Mouse (Mus musculus) regulatory T cell (primary cell): ENCODE data around the gene Nxf1.
"Not testable (repeated sequence)": the region's sequence is repeated elsewhere in the genome, so short reads cannot be mapped to it uniquely, and the experiment has no call there.

ENCODE experiments used
- in situ Hi-C: fragments of 300-600 bp; cut with MboI, MseI; formaldehyde crosslinking; loops from one replicate; pipeline ENCODE4 v1.15.1; 2025; ENCODE audit warnings: high pct_unique_total_duplicates

The Nxf1 gene

DNA sequence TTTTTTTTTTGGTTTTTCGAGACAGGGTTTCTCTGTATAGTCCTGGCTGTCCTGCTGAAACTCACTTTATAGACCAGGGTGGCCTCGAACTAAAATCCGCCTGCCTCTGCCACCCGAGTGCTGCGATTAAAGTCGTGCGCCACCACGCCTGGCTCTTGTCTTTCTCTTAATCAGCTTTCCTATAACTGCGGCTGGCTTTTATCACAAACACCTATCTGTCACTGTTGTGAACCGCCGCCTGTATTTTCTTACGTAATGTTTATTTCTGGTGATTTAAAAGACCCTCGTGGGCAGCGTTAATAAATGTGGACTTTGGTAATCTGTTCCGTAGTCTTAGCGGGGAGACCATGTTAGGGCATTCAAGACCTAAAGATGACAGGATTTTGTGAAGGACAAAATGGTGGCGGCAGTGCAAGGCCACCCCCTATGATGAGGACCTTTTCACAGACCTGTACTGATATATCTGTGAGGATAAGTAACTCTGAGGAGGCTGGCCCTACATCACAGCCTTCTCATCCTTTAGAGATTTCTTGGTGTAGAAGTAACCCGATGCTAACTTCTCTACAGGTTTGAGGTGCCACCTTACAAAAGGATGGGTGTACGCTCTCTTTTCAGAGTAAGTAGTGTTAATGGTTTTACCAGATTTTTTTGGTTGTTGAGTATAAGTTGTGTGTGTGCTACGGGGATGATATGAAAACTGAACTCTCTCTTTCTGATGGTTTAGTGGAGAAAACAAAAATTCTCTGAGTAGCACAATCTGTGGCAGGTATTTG, 33.1 kb upstream of the Nxf1 start:
- in situ Hi-C loops: no loop called here

DNA sequence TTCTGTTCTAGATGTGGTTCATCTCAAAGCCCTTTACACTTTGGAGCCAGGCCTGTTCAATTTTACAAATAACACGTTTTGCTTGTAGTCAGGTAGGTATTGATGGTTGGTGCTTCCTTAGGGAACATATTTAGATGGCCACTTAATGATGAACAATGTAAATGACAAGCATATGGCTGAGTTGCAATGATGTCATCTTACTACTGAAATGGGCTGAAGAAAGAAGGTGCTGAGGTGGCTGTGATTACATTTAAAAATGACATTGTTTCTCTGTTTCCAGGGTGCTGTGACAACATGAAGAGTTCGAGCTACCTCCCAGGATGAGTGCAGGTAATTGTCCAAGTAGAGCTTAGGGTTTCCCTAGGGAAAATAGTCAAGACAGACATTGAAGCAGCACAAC, 32.5 kb upstream of the Nxf1 start:
- in situ Hi-C loops: no loop called here

DNA sequence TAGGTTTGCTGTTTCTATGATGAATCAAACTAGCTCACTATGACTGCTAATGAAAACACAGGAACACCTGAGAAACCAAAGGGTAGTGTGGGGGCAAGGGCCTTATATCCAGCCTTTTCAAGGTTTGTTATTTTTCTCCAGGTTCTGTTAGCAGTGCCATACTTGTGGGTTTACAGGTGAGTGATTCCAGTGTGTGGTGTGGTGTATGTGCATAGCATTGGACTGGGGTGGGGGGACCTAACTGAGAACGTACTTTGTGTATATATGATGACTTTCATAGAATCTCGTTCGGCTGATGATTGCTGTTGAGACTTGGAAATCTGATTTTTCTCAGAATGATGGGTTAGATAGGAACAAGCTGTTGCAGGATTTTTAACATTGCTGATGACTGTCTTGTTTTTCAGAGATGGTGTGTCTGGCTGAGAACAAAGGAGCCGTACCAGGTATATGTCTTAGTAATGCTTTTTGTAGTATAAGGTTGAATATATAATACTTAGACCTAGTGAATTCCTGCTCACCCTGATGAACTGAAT, 31.7 kb upstream of the Nxf1 start:
- in situ Hi-C loops: no loop called here

DNA sequence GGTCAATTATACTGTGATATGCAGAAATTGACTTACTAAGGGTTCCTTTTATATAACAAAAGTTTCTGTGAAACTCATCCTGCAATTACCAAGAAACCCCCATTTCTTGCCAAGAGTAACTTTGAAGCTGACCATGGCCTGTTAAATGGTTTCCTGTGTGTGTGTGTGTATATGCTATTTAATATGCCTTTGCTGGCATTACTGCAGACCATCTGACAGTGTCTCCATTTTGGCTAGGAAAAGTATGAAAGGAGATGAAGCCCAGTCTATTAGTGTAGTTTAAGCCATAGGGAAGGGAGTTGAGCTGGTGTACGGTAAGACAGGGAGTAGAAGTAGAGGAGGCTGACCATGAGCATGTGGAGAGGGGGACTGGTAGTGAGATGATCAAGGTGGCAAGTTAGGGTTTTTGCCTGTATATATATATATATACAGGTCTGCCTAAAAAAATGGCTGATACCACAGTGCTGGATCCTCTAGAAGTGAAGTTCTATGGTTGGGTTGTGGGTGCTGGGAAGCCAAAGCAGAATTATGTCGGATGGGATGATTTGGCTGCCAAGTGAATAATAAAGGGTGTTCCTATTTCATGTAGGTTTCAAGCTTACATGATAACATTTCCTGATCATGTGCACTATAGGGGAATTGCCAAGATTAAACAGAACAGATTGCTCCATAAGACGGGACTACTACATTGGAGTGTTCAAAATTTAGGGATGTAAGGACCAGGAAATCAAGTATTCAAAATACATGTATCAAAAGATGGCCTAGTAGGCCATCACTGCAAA, 30.1 kb upstream of the Nxf1 start:
- in situ Hi-C loops: no loop called here

DNA sequence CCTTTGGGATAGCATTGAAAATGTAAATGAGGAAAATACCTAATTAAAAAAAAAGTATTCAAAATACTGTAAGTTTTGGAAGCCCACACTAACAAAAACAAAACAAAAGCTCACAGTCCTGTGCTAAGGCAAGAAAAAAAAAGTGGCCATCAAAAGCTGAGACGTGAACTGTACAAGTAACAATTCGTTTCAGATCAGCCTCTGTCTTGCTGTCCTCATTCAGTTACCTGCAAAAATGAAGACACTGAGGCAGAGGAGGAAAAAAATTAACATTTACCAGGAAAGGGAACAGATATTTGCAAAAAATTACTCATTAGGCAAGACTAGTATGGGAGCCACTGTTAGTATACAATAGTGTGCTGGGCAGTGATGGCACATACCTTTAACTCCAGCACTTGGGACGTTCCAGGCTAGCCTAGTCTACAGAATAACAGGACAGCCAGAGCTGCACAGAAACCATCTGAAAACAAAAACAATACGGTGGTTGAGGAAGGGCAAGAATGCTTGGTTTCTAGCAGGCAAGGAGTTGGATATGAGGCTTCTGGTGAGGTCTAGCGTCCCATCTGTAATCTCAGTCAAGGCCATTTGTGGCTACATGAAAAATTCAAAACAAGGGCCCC, 29.3 kb upstream of the Nxf1 start:
- in situ Hi-C loops: no loop called here

DNA sequence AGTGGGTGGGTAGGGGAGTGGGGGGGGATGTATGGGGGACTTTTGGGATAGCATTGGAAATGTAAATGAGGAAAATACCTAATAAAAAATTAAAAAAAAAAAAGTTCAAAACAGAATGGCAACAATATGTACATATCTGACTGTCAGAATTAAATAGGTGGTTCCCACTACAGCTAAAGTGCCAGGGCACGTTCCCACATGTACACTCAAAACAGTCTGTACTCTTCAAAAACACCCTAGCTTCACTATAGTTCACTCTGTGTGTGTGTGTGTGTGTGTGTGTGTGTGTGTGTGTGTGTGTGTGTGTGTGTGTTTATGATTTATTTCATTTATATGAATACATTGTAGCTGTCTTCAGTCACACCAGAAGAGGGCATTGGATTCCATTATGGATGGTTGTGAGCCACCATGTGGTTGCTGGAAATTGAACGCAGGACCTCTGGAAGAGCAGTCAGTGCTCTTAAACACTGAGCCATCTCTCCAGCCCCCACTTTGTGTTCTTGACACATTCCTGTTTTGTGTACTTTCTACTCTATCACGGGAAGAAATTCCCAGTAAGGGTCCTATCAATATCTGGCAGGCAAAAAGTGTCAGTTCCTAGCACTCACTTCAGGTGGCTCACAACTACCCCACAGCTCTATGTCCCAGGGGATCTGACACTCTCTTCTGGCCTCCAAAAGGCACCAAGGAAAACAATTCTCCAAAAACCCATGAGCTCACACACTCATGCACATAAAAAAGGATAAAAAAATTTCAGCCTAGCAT, 28.4 kb upstream of the Nxf1 start:
- in situ Hi-C loops: not testable (repeated sequence)

DNA sequence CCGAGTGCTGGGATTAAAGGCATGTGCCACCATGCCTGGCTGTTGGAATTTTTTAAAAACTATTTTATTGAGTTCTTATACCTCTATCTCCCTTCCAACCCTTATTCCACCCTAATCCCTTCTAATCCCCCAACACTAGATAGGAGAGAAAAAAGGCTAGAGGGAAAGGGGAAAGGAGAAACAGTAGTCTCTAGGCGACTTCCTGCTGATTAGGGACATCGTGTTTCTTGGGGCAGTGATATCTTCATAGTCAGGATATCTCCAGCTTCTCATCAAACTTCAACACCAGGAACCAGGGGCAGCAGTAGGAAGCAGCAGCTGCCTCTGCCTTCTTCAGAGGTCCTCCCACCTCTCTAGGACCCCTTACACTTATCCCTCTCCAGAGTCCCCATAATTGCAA, 22.5 kb upstream of the Nxf1 start:
- in situ Hi-C loops: no loop called here

DNA sequence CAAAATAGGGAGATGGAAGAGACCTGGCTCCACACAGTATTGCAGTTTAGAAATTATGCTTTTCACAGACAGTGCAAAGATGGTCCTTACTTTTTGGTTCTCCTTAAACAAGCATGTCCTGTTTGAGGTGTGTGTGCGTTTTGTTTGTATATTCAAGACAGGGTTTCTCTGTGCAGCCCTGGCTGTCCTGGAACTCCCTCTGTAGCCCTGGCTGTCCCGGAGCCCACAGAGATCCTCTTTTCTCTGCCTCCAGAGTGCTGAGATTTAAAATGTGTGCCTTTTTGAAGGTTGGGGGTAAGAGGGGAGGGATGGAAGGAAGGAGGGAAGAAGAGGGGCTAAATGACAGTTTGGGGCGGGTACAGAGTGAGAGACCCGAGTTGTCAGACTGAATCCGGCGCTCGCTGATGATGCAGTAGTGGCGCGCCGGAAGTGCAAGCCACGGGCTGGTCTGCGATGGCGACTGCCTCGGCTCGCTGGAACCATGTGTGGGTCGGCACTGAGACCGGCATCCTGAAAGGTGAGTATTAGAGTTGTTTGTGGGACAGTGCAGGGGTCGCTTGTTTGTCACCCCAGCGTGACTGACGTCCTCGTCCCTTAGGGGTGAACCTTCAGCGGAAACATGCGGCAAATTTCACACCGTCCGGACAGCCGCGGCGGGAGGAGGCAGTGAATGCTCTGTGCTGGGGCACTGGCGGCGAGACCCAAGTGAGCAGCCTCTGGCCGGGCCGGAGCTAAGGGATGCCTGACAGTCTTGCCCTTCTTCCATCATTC, 21.3 kb upstream of the Nxf1 start, which contains the start of gene Wdr74:
TSS of gene Wdr74 (plus strand) at position 439 of the 771 bp plus-strand sequence.
- in situ Hi-C loops: loop anchor here (5.0 kb wide), 1 partner anchor 332 kb away; no protein-coding TSS in a partner anchor

DNA sequence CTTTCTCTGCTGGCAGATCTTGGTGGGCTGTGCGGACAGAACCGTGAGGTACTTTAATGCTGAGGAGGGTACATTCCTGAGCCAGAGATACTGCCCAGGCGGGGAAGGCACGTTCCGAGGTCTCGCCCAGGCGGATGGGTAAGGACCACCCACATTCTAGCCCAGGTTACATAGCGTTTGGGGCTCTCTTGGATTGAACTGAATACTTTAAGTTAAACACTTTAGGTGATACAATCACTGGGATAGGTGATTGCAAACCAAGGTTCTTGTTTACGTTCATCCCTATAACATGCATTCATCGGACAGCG, 20.8 kb upstream of the Nxf1 start:
- in situ Hi-C loops: loop anchor here (5.0 kb wide), 1 partner anchor 331 kb away; no protein-coding TSS in a partner anchor

DNA sequence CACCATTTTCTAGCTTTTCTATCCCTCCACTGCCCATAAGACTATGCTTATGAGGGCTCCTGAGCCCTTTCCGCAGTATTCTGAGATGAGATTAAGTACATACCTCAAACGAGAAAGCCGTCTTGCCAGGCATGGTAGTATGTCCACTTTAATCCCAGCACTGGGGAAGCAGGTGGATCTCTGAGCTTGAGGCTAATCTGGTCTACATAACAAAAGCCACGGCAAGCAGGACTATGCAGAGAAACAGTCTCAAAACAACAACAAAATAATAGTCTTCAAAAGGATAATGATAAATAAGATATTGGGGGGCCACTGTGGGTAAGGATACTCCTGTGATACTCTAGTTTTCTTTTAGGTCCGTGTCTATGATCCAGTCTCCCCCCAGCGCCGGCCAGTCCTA, 18.0 kb upstream of the Nxf1 start:
- in situ Hi-C loops: loop anchor here (5.0 kb wide), 1 partner anchor 328 kb away; no protein-coding TSS in a partner anchor

DNA sequence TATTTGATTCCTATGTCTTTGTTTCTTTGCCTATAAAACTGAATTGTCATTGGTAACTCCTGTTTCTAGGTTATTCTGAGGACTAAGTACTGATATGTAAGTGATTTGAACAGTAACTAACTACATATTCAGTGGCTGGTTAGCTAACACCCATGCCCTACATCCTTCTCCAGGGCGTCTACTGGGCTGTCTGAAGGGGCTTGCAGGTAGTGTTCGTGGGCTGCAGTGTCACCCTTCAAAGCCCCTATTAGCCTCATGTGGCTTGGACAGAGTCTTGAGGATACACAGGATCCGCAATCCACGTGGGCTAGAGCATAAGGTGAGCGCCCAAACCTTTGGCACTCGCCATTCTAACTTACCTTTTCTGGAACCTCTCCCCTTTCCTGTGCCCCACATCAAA, 17.2 kb upstream of the Nxf1 start:
- in situ Hi-C loops: loop anchor here (5.0 kb wide), 1 partner anchor 328 kb away; no protein-coding TSS in a partner anchor

DNA sequence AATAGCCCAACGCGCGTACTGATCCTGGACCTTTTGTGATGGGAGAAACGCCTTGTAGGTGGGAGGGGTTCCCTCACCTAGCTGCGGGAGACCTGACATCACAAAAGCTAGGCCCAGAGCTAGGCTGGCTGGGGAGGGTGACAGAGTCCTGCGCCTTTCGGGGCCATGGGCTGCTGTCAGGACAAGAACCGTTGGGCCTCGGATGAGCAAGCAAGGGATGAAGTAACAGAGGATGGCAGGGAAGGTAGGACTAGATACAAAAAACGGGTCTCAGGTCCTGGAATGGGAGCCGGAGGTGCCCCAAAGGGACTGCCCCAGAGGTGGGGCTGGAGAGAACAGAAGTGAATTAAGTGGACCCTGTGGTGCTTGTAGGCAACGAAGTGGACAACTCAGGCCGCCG, 16.3 kb upstream of the Nxf1 start, which contains the start of gene 1700092M07Rik:
TSS of gene 1700092M07Rik (plus strand) at position 116 of the 400 bp plus-strand sequence.
- in situ Hi-C loops: no loop called here

DNA sequence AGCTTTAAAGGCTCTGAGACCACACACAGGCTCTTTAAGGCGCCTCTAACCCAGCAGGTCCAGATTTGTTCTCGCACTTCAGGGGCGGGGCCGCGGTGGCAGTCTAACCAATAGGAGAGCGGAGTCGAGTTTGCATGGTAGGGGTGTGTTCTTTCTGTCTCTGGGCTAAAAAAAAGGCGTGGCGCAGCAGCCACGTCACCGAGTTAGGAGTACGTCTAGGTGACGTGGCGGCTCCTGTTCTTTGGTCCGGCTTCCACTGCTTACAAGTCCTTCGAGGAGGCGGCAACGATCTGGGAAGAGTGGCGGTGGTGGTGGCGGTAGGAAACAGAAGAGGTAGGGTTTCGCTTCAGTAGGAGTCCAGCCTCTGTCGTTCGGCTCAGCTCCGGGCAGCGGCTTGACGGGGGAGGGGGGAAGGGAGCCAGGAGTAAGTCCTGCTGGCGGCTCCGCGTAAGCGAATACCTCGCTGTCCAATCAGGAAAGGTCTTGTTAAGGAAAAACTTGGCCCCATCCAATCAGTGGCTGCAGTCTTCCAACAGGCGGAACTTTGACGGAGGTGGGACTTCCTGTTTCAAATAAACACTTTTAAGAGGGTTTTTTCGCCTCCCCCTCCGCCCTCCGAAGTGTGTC, 15.5 kb upstream of the Nxf1 start, which contains the start of gene Stx5a:
TSS of gene Stx5a (plus strand) at position 171 of the 627 bp plus-strand sequence.
- in situ Hi-C loops: no loop called here

DNA sequence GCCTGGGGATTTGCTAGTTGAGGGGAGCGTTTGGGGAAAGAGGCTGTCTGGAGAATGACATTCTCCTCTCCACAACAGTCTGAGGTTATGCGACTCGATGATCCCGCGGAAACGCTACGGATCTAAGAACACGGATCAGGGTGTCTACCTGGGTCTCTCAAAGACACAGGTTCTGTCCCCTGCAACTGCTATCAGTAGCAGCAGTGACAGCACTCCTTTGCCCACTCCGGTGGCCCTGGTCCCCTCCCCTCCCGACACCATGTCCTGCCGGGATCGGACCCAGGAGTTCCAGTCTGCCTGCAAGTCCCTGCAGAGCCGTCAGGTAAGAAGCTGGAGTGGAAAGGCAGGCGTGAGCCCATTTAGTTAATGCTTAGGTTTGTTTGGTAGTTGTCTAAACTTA, 14.7 kb upstream of the Nxf1 start:
- in situ Hi-C loops: no loop called here

DNA sequence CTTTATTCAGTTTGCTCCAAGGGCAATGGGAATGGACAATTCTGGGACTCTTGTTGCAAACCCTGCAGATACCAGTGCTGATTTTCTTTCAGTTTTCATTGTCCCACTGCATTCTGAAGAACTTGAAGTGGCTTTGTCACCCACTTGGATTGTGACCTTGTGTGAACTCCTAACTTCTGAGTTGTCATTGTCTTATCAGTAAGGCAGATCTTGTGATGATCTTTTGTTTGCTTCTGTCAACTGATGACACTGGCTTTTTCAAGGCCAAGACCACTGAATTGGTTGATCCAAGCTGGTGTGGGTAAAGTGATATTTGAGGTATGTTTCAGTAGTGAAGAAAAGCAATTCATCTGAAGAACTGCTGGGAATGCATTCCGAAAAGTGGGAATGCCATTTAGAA, 11.5 kb upstream of the Nxf1 start:
- in situ Hi-C loops: no loop called here

DNA sequence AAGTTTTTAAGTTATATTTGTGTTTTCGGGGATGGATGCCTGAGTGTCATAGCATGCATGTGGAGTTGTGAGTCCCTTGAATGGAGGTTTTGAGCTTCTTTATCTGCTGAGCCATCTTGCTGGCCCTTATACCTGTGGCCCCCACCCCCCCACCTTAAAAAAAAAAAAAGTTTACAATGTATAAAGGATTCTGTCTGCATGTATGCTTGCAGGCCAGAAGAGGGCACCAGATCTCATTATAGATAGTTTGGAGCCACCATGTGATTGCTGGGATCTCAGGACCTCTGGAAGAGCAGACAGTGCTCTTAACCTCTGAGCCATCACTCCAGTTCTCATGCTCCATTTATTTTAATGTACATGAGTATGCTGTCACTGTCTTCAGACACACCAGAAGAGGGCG, 9.5 kb upstream of the Nxf1 start:
- in situ Hi-C loops: no loop called here

DNA sequence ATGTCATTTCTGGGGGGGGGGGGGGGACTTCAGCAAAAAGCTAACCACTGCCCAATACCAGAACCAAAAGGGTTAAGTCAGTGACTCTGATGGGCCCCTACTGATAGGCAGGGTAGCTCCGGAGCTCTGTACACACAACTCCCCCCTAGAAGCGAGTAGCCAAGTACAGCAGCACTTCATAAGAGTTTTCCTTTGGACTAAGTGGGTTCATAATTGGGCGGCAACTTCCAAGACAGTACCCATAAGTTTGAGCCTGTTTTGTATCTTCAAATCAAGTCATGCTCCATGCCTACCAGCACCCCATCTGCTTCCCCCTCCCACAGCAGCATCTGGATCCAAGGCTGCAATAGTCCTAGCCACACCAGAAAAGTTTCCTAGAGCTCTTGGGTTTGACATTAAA, 1.2 kb upstream of the Nxf1 start:
- in situ Hi-C loops: no loop called here

DNA sequence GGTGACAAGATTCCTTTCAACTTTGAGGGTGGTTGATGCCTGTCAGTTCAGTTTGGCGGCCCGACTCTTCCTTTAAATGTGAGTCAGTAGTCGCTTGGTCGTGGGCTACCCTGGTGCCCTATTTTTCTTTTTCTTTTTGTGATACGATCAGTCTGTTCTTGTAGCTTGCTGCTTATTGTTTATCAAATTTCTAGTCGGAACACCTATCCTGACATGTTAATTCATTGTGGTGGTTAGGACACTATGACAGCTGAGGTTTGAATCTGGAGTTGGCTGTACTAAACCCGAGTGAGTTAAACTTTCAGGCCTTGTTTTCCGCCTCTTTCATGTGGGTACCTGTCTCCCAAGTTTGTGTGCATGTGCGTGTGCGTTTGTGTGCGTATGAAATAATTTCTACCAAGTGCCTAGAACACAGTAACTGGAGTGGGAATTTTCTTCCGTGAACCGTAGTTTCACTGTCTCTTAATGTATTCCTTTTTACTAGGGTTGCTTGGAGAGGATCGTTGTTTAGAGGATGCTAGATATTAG, 662 bp downstream of the Nxf1 start:
- in situ Hi-C loops: no loop called here

DNA sequence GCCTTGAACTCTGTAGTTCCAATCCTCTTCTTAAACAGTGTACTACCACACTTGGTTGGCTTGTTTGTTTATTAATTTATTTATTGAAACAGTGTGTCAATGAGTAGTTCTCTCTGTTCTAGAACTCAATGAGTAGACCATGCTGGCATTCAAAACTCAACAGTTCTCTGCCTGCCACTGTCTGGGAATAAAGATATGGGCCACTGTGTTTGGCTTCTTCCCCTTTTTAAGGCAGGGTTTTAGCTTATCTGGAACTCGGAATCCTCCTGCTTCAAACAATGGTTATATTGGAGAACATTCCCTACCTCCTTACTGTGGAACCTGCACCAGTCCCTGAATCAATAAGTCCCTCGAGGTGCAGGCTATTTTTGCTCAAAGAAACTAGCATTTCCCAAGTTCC, 2.0 kb downstream of the Nxf1 start:
- in situ Hi-C loops: no loop called here

DNA sequence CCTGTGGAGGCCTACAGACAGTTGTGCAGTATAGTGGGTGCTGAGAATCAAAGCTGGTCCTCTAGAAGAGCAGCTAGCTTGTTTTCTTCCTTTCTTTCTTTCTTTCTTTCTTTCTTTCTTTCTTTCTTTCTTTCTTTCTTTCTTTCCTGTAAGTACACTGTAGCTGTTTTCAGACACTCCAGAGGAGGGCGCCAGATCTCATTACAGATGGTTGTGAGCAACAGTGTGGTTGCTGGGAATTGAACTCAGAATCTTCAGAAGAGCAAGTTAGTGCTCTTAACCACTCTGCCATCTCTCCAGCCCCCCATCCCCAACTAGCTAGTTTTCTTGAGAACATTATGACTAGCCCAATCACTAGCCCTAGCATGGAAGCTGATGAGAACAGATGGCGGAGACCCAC, 3.9 kb downstream of the Nxf1 start:
- in situ Hi-C loops: no loop called here
